Mouse (Mus musculus) kidney, adult 10 weeks (tissue): ENCODE data around the gene Heg1. TPM values are rescaled to one million over a fixed set of nuclear protein-coding genes. Genes with fewer than 3 reads are reported as not detected.

ENCODE experiments used
- polyA plus RNA-seq: library from polyadenylated mRNA; stranded (reverse); fragments of 350-450 nt; fragmentation: Illumina TruSeq; extraction: RNeasy Lipid Tissue Mini Kit (QIAGEN cat#74804); gene quantifications from one replicate; pipeline ENCODE4 v1.2.3, GENCODE M21; 2014; ENCODE audit warnings: low read depth, low replicate concordance

Gene Heg1
- 16.2 TPM for polyA plus RNA-seq

GRCm38 (mm10) chr16:33684162-33684702, at the start of gene Heg1:
TSS of gene Heg1 (plus strand) at chr16:33684370.

GRCm38 (mm10) chr16:33793846-33794791, 109.9 kb downstream of the Heg1 start, which contains the start of gene Muc13:
TSS of gene Muc13 (plus strand) at chr16:33794037.

Other genes starting within 250 kb of the Heg1 start
- not detected for gene Slc12a8, start 167.0 kb upstream of the Heg1 start, polyA plus RNA-seq
- 0.49 TPM for gene Muc13, start 109.7 kb downstream of the Heg1 start, polyA plus RNA-seq
- gene Itgb5, start 145.3 kb downstream of the Heg1 start, polyA plus RNA-seq, result 115 TPM